Mouse (Mus musculus) heart, adult 2 months (tissue): ENCODE results near the gene Tmem107. TPM values are rescaled to one million over a fixed set of nuclear protein-coding genes. Genes with fewer than 3 reads are reported as not detected.

ENCODE experiments used
- DNase-seq, 2 experiments: peaks; one replicate each; pipeline ENCODE4 v3.0.0; 2021
- H3K27ac ChIP-seq: fragments of 200-600 bp; 2 replicates; pipeline ENCODE4 v1.8.1; 2022
- H3K27me3 ChIP-seq: fragments of 200-500 bp; 2 replicates; pipeline ENCODE4 v1.6.1; 2012; ENCODE audit warnings: mild to moderate bottlenecking, low read length, inconsistent platforms, mixed read lengths; ENCODE audit not compliant: control insufficient read depth, insufficient read depth
- H3K36me3 ChIP-seq: fragments of 200-500 bp; 2 replicates; pipeline ENCODE4 v1.6.1; 2012; ENCODE audit warnings: low read length, inconsistent platforms; ENCODE audit not compliant: control insufficient read depth, insufficient read depth
- H3K4me1 ChIP-seq: fragments of 200-500 bp; 2 replicates; pipeline ENCODE4 v1.6.1; 2011; ENCODE audit warnings: low read length; ENCODE audit not compliant: control insufficient read depth, insufficient read depth
- H3K4me3 ChIP-seq: fragments of 200-600 bp; 2 replicates; pipeline ENCODE4 v1.8.1; 2022
- H3K79me2 ChIP-seq: fragments of 200-500 bp; replicated peaks from 2 replicates; pipeline ENCODE4 v1.6.1; 2012; ENCODE audit warnings: mild to moderate bottlenecking, inconsistent platforms, low read length, moderate library complexity, mixed read lengths; ENCODE audit not compliant: control insufficient read depth, insufficient read depth
- H3K9ac ChIP-seq: fragments of 200-500 bp; 2 replicates; pipeline ENCODE4 v1.6.1; 2012; ENCODE audit warnings: low read depth, mild to moderate bottlenecking, control low read depth, inconsistent platforms, low read length, mixed read lengths
- CTCF ChIP-seq: fragments of 200-600 bp; IDR thresholded peaks from 2 replicates; pipeline ENCODE4 v1.8.1; 2022; ENCODE audit warnings: antibody characterized with exemption, mild to moderate bottlenecking, moderate library complexity
- EP300 ChIP-seq: fragments of 200-500 bp; IDR thresholded peaks from 2 replicates; pipeline ENCODE4 v1.6.1; 2011; ENCODE audit warnings: low read depth, low read length, control low read depth; ENCODE audit not compliant: insufficient read depth
- POLR2A ChIP-seq: fragments of 200-500 bp; IDR thresholded peaks from 2 replicates; pipeline ENCODE4 v1.6.1; 2011; ENCODE audit warnings: mild to moderate bottlenecking, low read depth, low read length, control low read depth; ENCODE audit not compliant: insufficient read depth
- WGBS: fragments of 180-500 bp; shearing (Covaris S2); methylation state at CpG from one replicate; pipeline ENCODE4 v1.1.7; 2018; 5-methylcytosine and 5-hydroxymethylcytosine counted together
- intact Hi-C: fragments of 180-260 bp; cut with DNase I; formaldehyde crosslinking; loops from one replicate; pipeline ENCODE4 v1.15.1; 2025
- polyA plus RNA-seq: library from polyadenylated mRNA; depleted of rRNA; stranded (reverse); fragments of >200 nt; gene quantifications from 2 replicates; pipeline ENCODE4 v1.2.3, GENCODE M21; 2012
- total RNA-seq, 2 experiments: library from RNA; stranded (reverse); gene quantifications; 2 replicates each; pipeline ENCODE4 v1.2.3; 2021

Gene Tmem107
- total and polyA plus RNA-seq, 3 experiments = 5.6 to 15.9 (median 6.6) TPM

DNA sequence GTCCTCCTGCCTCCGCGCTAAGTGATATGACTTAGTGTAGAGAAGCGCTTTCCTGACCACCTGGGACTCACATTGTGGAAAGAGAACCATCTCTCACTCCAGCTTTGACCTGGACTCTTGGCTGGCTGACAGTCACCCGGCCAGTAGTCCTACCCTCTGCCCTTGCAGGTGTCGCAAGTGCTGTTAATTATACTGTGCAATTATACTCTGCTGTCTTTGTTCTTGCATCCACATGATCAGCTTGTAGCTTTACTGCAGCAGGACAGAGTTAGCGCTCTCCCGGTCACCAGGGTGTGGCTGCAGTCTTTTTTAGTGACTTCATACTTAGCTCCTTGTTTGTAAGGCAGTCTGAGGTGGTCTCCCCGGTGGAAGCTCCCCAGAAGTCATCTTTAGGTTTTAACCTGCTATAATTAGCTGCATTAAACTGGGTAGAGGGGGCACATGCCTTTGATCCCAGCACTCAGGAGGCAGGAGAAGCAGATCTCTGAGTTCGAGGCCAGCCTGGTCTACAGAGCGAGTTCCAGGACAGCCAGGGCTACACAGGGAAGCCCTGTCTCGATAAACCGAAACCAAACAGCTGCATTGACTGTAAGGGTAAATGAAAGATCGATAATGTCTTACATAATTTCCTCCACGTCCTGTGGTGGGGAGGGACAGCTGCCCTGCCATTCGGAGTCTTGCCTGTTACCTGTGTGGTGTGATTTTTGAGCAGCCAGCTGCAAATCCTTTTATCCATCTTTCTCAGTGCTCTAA, 9.7 kb downstream of the Tmem107 start:
- no peaks in the 10 kb centered on the region for H3K36me3 ChIP-seq
- intact Hi-C loops = no loop called here
- no peak for TF ChIP-seq CTCF
- TF ChIP-seq POLR2A = no peak
- TF ChIP-seq EP300 = no peak
- no peak overlapping the region for H3K9ac ChIP-seq
- H3K4me3 ChIP-seq = no peak overlapping the region
- no peaks in the 10 kb centered on the region for H3K79me2 ChIP-seq
- H3K27ac ChIP-seq = no peak overlapping the region
- WGBS = 77% methylated on average over 15 of the region's 15 CpGs
- H3K4me1 ChIP-seq = no peaks in the 10 kb centered on the region; the same call in 1 of the 2 replicates
- no peaks in the 10 kb centered on the region for H3K27me3 ChIP-seq
- no peak for DNase-seq

DNA sequence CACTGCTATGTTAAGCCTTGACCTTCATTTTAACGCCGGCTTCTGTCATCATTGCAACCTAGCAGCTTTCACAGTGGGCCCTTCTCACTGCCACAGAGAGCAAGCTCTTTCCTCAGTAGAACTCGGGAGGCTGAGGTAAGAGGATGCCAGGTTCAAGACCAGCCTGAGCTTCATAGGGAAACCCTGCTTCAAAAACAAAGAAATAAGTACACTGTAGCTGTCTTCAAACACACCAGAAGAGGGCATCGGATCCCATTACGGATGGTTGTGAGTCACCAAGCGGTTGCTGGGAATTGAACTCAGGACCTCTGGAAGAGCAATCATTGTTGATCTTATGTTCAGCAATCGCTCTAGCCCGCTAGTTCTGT, 10.2 kb downstream of the Tmem107 start:
- Histone ChIP-seq H3K9ac (no peak overlapping the region), H3K79me2 (no peaks in the 10 kb centered on the region), H3K4me1 (no peaks in the 10 kb centered on the region; the same call in 1 of the 2 replicates), H3K36me3 (no peaks in the 10 kb centered on the region), H3K4me3 (no peak overlapping the region), H3K27ac (no peak overlapping the region), H3K27me3 (no peaks in the 10 kb centered on the region)
- DNase-seq = no peak
- no peak for TF ChIP-seq POLR2A
- TF ChIP-seq EP300 = no peak
- TF ChIP-seq CTCF = no peak
- intact Hi-C loops = no loop called here
- WGBS = 86% methylated on average over 8 of the region's 8 CpGs

DNA sequence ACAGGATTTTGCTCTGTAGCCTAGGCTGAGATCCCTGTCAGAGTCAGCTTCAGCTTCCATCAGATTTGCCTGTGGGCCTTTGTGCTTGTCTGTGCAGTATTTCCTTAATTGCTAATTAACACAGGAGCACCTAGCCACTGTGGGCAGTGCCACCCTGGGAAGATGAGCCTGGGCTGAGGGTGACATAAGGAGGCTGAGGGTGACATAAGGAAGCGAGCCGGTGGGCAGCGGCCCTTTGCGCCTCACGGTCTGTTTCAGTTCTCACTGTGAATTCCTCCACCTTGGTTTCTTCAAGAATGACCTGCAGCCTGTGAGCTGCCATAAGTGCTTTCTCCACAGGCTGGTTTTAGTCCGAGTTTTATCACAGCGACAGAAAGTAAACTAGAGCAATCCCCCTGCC, 11.0 kb downstream of the Tmem107 start:
- no peak for DNase-seq
- no peak for TF ChIP-seq EP300
- no peak for TF ChIP-seq CTCF
- no peak for TF ChIP-seq POLR2A
- Histone ChIP-seq H3K27ac (no peak overlapping the region), H3K4me3 (no peak overlapping the region), H3K79me2 (no peaks in the 10 kb centered on the region), H3K9ac (no peak overlapping the region), H3K4me1 (no peaks in the 10 kb centered on the region; the same call in 1 of the 2 replicates), H3K36me3 (no peaks in the 10 kb centered on the region), H3K27me3 (no peaks in the 10 kb centered on the region)
- 85% methylated on average over 7 of the region's 7 CpGs for WGBS
- intact Hi-C loops = no loop called here

DNA sequence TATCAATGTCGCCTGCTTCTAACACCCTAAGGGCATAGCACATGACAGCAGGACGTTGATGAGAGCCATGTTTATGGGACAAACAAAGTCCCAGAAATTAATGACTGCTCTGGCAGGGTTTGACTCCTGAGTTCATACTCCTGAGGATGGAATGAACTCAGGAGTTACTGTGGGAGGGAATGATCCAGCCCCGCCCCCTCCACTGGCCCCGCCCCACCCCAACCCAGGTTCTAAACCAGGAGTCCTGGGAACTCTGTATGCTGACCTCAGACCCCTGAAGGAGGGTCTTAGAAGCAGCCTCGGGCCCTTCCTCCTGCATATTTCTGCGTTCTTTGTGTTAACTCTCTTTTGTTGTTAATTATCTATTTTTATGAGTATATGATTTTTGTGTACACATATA, 15.0 kb downstream of the Tmem107 start:
- Histone ChIP-seq H3K27ac (no peak overlapping the region), H3K9ac (no peak overlapping the region), H3K4me1 (peaks cover 8% of the 10 kb centered on the region), H3K4me3 (no peak overlapping the region), H3K79me2 (peaks cover 7% of the 10 kb centered on the region), H3K36me3 (peaks cover 5% of the 10 kb centered on the region), H3K27me3 (no peaks in the 10 kb centered on the region)
- 80% methylated on average over 6 of the region's 6 CpGs for WGBS
- TF ChIP-seq CTCF = no peak
- TF ChIP-seq EP300 = no peak
- no peak for TF ChIP-seq POLR2A
- DNase-seq = no peak
- intact Hi-C loops = no loop called here

DNA sequence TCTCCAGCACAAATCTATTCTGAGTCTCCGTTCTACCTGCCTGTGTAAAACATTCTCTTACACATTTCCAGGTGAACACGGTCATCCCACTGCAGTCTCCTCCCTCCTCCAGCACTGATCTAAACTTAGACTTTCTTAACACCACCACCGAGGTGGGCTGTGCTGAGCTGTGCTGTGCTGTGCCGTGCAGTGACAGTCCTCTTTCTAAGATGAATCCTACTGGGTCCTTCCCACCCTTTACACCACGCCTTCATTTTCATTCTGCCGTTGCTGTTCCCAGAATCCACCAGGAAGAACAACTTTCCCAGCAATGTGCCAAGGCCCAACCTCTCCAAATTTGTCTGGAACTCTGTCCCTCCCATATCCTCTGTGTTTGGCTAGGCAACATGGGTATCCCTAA, 15.8 kb downstream of the Tmem107 start:
- WGBS = 51% methylated on average over 6 of the region's 6 CpGs
- TF ChIP-seq POLR2A = 0 out of 2 replicates have a peak, but pooled peaks have one; percentile 13
- TF ChIP-seq CTCF = no peak
- no peak for TF ChIP-seq EP300
- H3K36me3 ChIP-seq = peaks cover 5% of the 10 kb centered on the region
- peaks cover 8% of the 10 kb centered on the region for H3K4me1 ChIP-seq
- no peak overlapping the region for H3K27ac ChIP-seq
- H3K9ac ChIP-seq = no peak overlapping the region
- H3K4me3 ChIP-seq = no peak overlapping the region
- peaks cover 7% of the 10 kb centered on the region for H3K79me2 ChIP-seq
- H3K27me3 ChIP-seq = no peaks in the 10 kb centered on the region
- intact Hi-C loops = no loop called here
- DNase-seq = peak; percentile 7 to 18

DNA sequence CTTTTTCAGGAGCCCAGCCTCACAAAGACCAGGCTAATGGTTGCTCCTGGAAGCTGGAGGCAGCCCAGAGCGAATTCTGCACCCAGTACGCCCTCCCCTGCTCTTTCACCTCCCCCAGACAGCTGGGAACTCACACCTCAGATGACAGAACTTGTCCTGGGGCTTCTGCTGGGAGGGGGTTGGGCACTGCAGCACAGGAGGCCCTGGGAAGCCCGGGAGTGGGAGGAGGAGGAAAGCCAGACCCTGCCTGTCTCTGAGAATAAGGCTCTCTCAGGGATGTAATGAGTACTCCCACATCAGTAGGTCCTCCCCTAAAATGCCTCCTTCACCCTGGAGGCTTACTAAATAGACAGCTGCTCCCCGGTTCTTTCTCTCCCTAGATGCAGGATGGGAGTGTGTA, 16.5 kb downstream of the Tmem107 start:
- peak in 1 of 2 experiments; percentile 27 for DNase-seq
- peaks cover 8% of the 10 kb centered on the region for H3K4me1 ChIP-seq
- no peak overlapping the region for H3K27ac ChIP-seq
- H3K4me3 ChIP-seq = no peak overlapping the region
- intact Hi-C loops = no loop called here
- H3K9ac ChIP-seq = no peak overlapping the region
- H3K27me3 ChIP-seq = no peaks in the 10 kb centered on the region
- H3K36me3 ChIP-seq = peaks cover 5% of the 10 kb centered on the region
- peaks cover 7% of the 10 kb centered on the region for H3K79me2 ChIP-seq
- TF ChIP-seq EP300 = no peak
- 55% methylated on average over 4 of the region's 4 CpGs for WGBS
